Mouse (Mus musculus): ENCODE data around the gene Setd4. TPM values are rescaled to one million over a fixed set of nuclear protein-coding genes. Genes with fewer than 3 reads are reported as not detected.
"Not testable (repeated sequence)": the region's sequence is repeated elsewhere in the genome, so short reads cannot be mapped to it uniquely, and the experiment has no call there.

The Setd4 gene
- total RNA-seq (2021): 1 to 10 TPM; 9.2 to 10.0 TPM
- long read RNA-seq, experiment 1, partial matches to known transcripts: 0 of 6 reads
- long read RNA-seq, experiment 1, other reads (novel, unspliced or antisense): 6 of 6 reads
- long read RNA-seq, experiment 2, partial matches to known transcripts: 0 of 6 reads
- long read RNA-seq, experiment 2, other reads (novel, unspliced or antisense): 6 of 6 reads

- intact Hi-C loops (cut with DNase I): no loop called here
- DNase-seq (ENCODE audit: low spot score in 2 of 2): peak; percentile 94
Measured at GRCm38 (mm10) chr16:93603439-93604212, at the start of gene Setd4. Gene Setd4 (minus strand): TSS chr16:93604063.

DNA sequence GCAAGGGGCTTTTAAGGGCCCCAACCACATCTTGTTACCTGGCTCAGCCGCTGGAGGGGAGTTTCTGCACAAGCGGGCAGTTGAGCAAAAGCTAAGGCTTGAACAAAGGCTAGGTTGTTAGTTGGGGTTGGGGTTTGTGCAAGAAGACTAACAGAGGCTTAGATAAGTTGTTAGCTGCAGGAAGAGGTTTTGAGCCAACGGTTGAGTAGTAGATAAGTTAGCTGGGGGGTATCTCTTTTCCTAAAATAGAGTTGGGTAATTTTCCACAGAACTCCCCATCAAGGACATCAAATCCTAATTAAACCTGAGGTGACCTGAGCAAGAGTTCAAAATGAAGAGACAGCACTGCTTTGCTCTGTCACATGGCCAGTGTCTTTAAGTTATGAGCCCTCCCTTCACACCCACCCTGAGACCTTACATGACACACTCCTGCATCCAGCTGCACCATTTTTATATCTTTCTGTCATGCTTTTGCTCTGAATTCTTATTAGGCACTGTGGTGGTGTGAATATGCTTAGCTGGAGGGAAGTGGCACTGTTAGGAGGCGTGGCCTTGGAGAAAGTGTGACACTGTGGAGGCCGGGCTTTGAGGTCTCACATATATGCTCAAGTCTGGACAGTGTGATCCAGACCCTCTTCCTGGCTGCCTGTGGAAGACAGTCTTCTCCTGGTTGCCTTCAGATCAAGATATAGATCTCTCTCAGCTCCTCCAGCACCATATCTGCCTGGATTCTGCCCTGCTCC is 44.7 kb upstream of the Setd4 start:
- DNase-seq (ENCODE audit: low spot score in 2 of 2): no peak
- intact Hi-C loops (cut with DNase I): no loop called here

DNA sequence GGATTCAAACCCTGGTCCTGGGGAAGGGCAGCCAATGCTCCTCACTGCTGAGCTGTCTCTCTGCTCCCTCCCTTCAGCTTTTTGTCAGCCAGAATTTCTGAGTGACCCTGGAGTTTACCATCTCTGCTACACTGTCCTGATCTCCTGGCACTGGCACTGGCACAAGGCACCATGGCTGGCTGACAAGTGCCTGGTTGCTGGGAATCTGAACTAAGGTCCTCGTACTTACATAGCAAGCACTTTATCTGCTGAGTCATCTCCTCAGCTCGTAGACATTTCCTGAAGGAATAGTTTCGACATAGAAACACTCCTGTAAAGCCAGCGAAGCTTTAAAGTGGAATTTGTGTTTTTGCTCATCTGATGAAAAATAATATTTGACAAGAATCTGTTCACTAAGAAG is 40.1 kb upstream of the Setd4 start:
- no peak for DNase-seq (ENCODE audit: low spot score in 2 of 2)
- intact Hi-C loops (cut with DNase I): no loop called here

- intact Hi-C loops (cut with DNase I): no loop called here
- peak in 1 of 2 experiments; percentile 32 for DNase-seq (ENCODE audit: low spot score in 2 of 2)
Measured at GRCm38 (mm10) chr16:93627761-93628400, 24.0 kb upstream of the Setd4 start, which contains the start of gene Gm5678. Gene Gm5678 (plus strand): TSS chr16:93628097.

- intact Hi-C loops (cut with DNase I): no loop called here
- peak in 1 of 2 experiments; percentile 20 for DNase-seq (ENCODE audit: low spot score in 2 of 2)
Measured at GRCm38 (mm10) chr16:93626745-93627144, 22.9 kb upstream of the Setd4 start.

DNA sequence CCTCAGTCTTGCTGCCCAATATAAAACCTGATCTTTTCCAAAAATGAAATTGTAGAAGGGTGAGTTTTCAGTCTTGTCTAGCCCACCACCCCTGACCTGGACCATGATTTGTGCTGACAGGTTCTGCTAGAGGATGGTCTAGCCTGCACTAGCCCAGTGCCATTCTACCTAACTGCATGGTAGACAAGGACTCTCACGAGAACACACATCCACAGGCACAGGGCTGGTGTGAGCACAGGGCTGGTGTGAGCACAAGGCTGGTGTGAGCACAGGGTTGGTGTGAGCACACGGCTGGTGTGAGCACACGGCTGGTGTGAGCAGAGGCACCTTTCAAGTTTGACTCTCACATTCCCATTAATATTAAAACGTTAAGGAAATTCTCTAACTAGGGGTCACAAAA is 20.8 kb upstream of the Setd4 start:
- intact Hi-C loops (cut with DNase I): no loop called here
- DNase-seq (ENCODE audit: low spot score in 2 of 2): no peak

- intact Hi-C loops (cut with DNase I): not testable (repeated sequence)
Measured at GRCm38 (mm10) chr16:93623759-93624158, 19.9 kb upstream of the Setd4 start.

GRCm38 (mm10) chr16:93615118-93615870 is 11.4 kb upstream of the Setd4 start:
- intact Hi-C loops (cut with DNase I): no loop called here
- peak in 1 of 2 experiments; percentile 58 for DNase-seq (ENCODE audit: low spot score in 2 of 2)

More at GRCm38 (mm10) chr16:93623759-93624158, 19.9 kb upstream of the Setd4 start:
- not testable (repeated sequence) for DNase-seq (ENCODE audit: low spot score in 2 of 2)

DNA sequence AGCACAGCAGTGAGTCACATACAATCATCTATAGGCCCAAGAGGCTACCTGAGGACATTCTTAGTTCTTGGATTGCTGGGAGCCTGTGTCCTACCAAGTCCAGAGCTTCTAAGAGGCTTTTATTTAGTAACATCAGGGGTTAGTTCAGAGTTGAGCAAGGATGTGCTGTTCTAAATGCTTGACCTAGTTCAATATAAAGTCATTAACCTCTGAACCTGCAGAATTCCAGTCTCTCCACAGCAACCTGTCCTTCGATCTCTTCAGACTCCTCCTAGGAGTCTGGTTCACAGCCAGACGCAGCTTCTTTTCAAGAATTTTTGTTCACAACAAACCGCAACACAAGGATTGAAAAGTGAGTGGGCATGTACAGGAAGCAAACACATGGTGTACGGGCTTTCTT is 7.1 kb upstream of the Setd4 start:
- intact Hi-C loops (cut with DNase I): no loop called here
- no peak for DNase-seq (ENCODE audit: low spot score in 2 of 2)

GRCm38 (mm10) chr16:93609796-93610195 is 5.9 kb upstream of the Setd4 start:
- intact Hi-C loops (cut with DNase I): no loop called here

GRCm38 (mm10) chr16:93608731-93609130 is 4.9 kb upstream of the Setd4 start:
- intact Hi-C loops (cut with DNase I): no loop called here
- no peak for DNase-seq (ENCODE audit: low spot score in 2 of 2)

More at GRCm38 (mm10) chr16:93609796-93610195, 5.9 kb upstream of the Setd4 start:
- no peak for DNase-seq (ENCODE audit: low spot score in 2 of 2)

- intact Hi-C loops (cut with DNase I): no loop called here
Measured at GRCm38 (mm10) chr16:93607669-93608101, 3.8 kb upstream of the Setd4 start.

GRCm38 (mm10) chr16:93606146-93606545 is 2.3 kb upstream of the Setd4 start:
- intact Hi-C loops (cut with DNase I): no loop called here
- no peak for DNase-seq (ENCODE audit: low spot score in 2 of 2)

More at GRCm38 (mm10) chr16:93607669-93608101, 3.8 kb upstream of the Setd4 start:
- peak; percentile 75 to 78 for DNase-seq (ENCODE audit: low spot score in 2 of 2)

- no peak for DNase-seq (ENCODE audit: low spot score in 2 of 2)
- intact Hi-C loops (cut with DNase I): no loop called here
Measured at GRCm38 (mm10) chr16:93605553-93605952, 1.7 kb upstream of the Setd4 start, which contains the start of gene Cbr1. Gene Cbr1 (plus strand): TSS chr16:93605853.

- intact Hi-C loops (cut with DNase I): no loop called here
- peak in 1 of 2 experiments; percentile 60 for DNase-seq (ENCODE audit: low spot score in 2 of 2)
Measured at GRCm38 (mm10) chr16:93604481-93604969, 662 bp upstream of the Setd4 start.

- intact Hi-C loops (cut with DNase I): no loop called here
- DNase-seq (ENCODE audit: low spot score in 2 of 2): no peak
Measured at GRCm38 (mm10) chr16:93599461-93599860, 4.4 kb downstream of the Setd4 start.

GRCm38 (mm10) chr16:93597551-93597950 is 6.3 kb downstream of the Setd4 start:
- intact Hi-C loops (cut with DNase I): no loop called here
- no peak for DNase-seq (ENCODE audit: low spot score in 2 of 2)

- no peak for DNase-seq (ENCODE audit: low spot score in 2 of 2)
- intact Hi-C loops (cut with DNase I): no loop called here
Measured at GRCm38 (mm10) chr16:93596807-93597206, 7.1 kb downstream of the Setd4 start.

DNA sequence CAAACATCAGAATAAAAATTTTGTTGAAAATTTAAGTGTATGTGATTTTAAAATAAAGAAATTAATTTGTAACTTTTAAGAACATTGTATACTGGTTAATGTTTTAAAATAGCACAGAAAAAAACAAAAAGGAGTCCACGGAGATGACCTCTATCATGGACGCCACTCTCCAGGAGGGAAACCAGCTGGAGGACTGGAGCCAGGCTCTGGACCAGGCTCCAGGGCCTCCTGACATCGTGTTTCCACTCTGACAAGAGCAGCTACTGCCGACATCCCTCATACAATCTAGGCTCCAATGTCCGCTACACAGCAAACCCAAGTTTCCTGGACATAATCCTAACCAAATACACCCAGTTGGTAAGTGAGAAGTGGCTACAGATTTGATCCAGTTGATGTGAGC is 8.1 kb downstream of the Setd4 start:
- DNase-seq (ENCODE audit: low spot score in 2 of 2): no peak
- intact Hi-C loops (cut with DNase I): no loop called here
